Mouse (Mus musculus) c-Kit-positive CD71-negative TER-119-negative erythroid progenitor cells, embryonic 14.5 days (primary cell): ENCODE data around the gene Zswim9.

Experiments
- DNase-seq: peaks from one replicate; pipeline ENCODE4 v3.0.0-alpha.2; 2013; ENCODE audit warnings: low read depth

Gene Zswim9

GRCm38 (mm10) chr7:13268749-13269260 is 9.7 kb downstream of the Zswim9 start:
- no peak for DNase-seq

GRCm38 (mm10) chr7:13264396-13264795 is 14.1 kb downstream of the Zswim9 start:
- no peak for DNase-seq

GRCm38 (mm10) chr7:13263851-13264250 is 14.7 kb downstream of the Zswim9 start:
- no peak for DNase-seq

- no peak for DNase-seq
These were observed 17.5 kb downstream of the Zswim9 start for GRCm38 (mm10) chr7:13260746-13261700.

GRCm38 (mm10) chr7:13212720-13213119 is 65.8 kb downstream of the Zswim9 start, which contains the start of gene Vmn1r89:
Gene Vmn1r89 (plus strand): TSS chr7:13213020.
- DNase-seq: no peak
